Mouse (Mus musculus): ENCODE measurements around the gene Parp1. TPM values are rescaled to one million over a fixed set of nuclear protein-coding genes. Genes with fewer than 3 reads are reported as not detected.
"Not testable (repeated sequence)": the region's sequence is repeated elsewhere in the genome, so short reads cannot be mapped to it uniquely, and the experiment has no call there.

The Parp1 gene
- polyA plus RNA-seq, 1 experiment = 53.1 TPM

- Histone ChIP-seq H3K4me1 (ENCODE audit: control insufficient read depth, insufficient read depth, insufficient read length, low read length) (no peaks in the 10 kb centered on the region), H3K4me3 (ENCODE audit: insufficient read depth, low read depth, low read length) (no peak overlapping the region), H3K27ac (replicated peaks; ENCODE audit: low read depth, low read length) (no peak overlapping the region)
Observed at GRCm38 (mm10) chr1:180547751-180548669, 20.7 kb upstream of the Parp1 start.

GRCm38 (mm10) chr1:180549539-180550308 is 19.0 kb upstream of the Parp1 start:
- no peak overlapping the region for H3K27ac ChIP-seq (replicated peaks; ENCODE audit: low read depth, low read length)

GRCm38 (mm10) chr1:180550770-180551169 is 18.0 kb upstream of the Parp1 start:
- Histone ChIP-seq H3K27ac (replicated peaks; ENCODE audit: low read depth, low read length) (no peak overlapping the region), H3K4me1 (ENCODE audit: control insufficient read depth, insufficient read depth, insufficient read length, low read length) (no peaks in the 10 kb centered on the region), H3K4me3 (ENCODE audit: insufficient read depth, low read depth, low read length) (no peak overlapping the region)

More at GRCm38 (mm10) chr1:180549539-180550308, 19.0 kb upstream of the Parp1 start:
- no peak overlapping the region for H3K4me3 ChIP-seq (ENCODE audit: insufficient read depth, low read depth, low read length)
- H3K4me1 ChIP-seq (ENCODE audit: control insufficient read depth, insufficient read depth, insufficient read length, low read length) = no peaks in the 10 kb centered on the region

DNA sequence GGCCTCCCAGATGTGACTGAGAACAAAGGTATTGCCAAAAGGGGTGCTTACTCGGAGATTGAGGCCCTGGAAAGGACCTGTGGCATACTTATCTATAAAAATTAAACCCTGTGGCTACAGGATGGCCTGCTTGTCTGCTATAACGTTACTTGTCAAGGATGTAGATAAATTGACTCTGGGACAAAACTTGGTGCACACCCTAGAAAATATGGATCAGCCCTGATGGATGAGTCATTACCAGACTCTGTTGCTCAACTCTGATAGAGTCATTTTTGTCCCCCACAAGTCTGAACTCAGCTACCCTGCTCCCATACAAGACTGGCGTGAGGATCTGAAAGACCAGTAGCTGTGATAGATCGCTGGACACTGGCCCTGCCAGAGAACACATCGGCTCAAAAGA is 11.8 kb upstream of the Parp1 start:
- Histone ChIP-seq H3K27ac (replicated peaks; ENCODE audit: low read depth, low read length) (no peak overlapping the region), H3K4me1 (ENCODE audit: control insufficient read depth, insufficient read depth, insufficient read length, low read length) (no peaks in the 10 kb centered on the region), H3K4me3 (ENCODE audit: insufficient read depth, low read depth, low read length) (no peak overlapping the region)

- no peak overlapping the region for H3K4me3 ChIP-seq (ENCODE audit: insufficient read depth, low read depth, low read length)
- H3K27ac ChIP-seq (replicated peaks; ENCODE audit: low read depth, low read length) = no peak overlapping the region
- H3K4me1 ChIP-seq (ENCODE audit: control insufficient read depth, insufficient read depth, insufficient read length, low read length) = no peaks in the 10 kb centered on the region
Observed at GRCm38 (mm10) chr1:180559454-180559853, 9.3 kb upstream of the Parp1 start.

DNA sequence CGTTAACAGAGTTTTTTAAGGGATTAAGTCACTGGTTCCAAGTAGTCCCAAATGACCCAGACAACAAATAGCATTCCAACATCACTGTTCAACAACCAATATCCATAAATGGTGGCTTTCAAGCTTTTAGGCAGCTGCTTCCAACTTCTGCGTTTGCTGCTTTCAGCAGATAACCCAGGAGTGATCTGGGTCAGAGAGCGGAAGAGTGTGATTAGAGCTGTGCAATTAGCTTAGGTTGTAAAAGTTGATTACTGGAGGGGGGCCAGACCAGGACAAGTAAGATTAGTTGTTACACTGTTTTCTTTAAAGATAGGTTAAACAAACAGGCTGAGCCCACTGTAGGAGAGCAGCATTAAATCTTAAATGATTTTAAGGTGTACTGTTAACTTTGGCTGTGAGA is 7.5 kb upstream of the Parp1 start:
- no peaks in the 10 kb centered on the region for H3K4me1 ChIP-seq (ENCODE audit: control insufficient read depth, insufficient read depth, insufficient read length, low read length)
- no peak overlapping the region for H3K4me3 ChIP-seq (ENCODE audit: insufficient read depth, low read depth, low read length)
- H3K27ac ChIP-seq (replicated peaks; ENCODE audit: low read depth, low read length) = no peak overlapping the region

GRCm38 (mm10) chr1:180564885-180565284 is 3.8 kb upstream of the Parp1 start:
- Histone ChIP-seq H3K4me3 (ENCODE audit: insufficient read depth, low read depth, low read length) (no peak overlapping the region), H3K27ac (replicated peaks; ENCODE audit: low read depth, low read length) (no peak overlapping the region), H3K4me1 (ENCODE audit: control insufficient read depth, insufficient read depth, insufficient read length, low read length) (peaks cover 4% of the 10 kb centered on the region; the same call in 1 of the 2 replicates)

DNA sequence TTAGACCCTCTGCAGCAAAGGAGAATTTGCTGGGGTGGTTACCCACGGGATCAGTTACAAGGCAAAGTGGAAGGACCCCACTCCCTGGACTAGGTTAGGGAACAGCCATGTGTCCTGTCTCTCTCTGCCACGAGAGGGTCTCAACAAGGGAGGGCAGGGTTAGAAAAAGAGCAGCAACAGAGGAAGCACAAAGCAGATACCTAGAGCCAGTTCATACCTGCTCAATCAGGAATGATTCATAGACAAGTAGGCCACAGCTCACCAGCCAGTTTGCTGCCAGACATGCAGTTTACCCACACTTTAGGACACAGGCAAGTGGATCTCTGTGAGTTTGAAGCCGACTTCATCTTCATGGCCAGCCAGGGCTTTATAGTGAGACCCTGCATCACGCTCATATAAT is 963 bp upstream of the Parp1 start:
- Histone ChIP-seq H3K27ac (replicated peaks; ENCODE audit: low read depth, low read length) (no peak overlapping the region), H3K4me1 (ENCODE audit: control insufficient read depth, insufficient read depth, insufficient read length, low read length) (peaks cover 8% of the 10 kb centered on the region; the same call in 1 of the 2 replicates), H3K4me3 (ENCODE audit: insufficient read depth, low read depth, low read length) (no peak overlapping the region)

GRCm38 (mm10) chr1:180568248-180568647 is 476 bp upstream of the Parp1 start:
- H3K4me3 ChIP-seq (ENCODE audit: insufficient read depth, low read depth, low read length) = peak overlapping the region; percentile 50
- H3K4me1 ChIP-seq (ENCODE audit: control insufficient read depth, insufficient read depth, insufficient read length, low read length) = peaks cover 8% of the 10 kb centered on the region; the same call in 1 of the 2 replicates
- H3K27ac ChIP-seq (replicated peaks; ENCODE audit: low read depth, low read length) = no peak overlapping the region

GRCm38 (mm10) chr1:180569453-180569852 is 729 bp downstream of the Parp1 start:
- peak overlapping the region; percentile 85 for H3K4me3 ChIP-seq (ENCODE audit: insufficient read depth, low read depth, low read length)
- H3K4me1 ChIP-seq (ENCODE audit: control insufficient read depth, insufficient read depth, insufficient read length, low read length) = peaks cover 8% of the 10 kb centered on the region; the same call in 1 of the 2 replicates
- no peak overlapping the region for H3K27ac ChIP-seq (replicated peaks; ENCODE audit: low read depth, low read length)

DNA sequence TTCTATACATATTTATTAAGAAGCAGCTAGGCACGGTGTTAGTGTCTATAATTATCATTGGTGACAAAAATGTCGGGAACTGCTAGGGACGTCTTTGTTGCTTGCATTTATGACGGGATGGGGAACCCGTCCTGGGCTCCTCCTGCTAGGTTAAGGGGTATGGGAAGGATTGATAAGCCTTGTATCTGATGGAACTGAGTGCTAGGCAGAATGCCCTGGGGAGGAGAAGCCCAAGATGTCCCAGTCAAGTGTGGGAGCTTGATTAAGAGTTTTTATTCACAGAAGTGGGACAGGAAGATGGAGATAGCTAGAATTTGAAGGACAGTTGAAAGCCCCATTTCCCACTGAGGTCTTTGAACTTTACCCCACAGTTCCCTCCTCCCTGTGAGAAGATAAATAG is 1.5 kb downstream of the Parp1 start:
- Histone ChIP-seq H3K4me1 (ENCODE audit: control insufficient read depth, insufficient read depth, insufficient read length, low read length) (peaks cover 8% of the 10 kb centered on the region; the same call in 1 of the 2 replicates), H3K4me3 (ENCODE audit: insufficient read depth, low read depth, low read length) (peak overlapping the region; percentile 85; the same call in 1 of the 2 replicates), H3K27ac (replicated peaks; ENCODE audit: low read depth, low read length) (no peak overlapping the region)

DNA sequence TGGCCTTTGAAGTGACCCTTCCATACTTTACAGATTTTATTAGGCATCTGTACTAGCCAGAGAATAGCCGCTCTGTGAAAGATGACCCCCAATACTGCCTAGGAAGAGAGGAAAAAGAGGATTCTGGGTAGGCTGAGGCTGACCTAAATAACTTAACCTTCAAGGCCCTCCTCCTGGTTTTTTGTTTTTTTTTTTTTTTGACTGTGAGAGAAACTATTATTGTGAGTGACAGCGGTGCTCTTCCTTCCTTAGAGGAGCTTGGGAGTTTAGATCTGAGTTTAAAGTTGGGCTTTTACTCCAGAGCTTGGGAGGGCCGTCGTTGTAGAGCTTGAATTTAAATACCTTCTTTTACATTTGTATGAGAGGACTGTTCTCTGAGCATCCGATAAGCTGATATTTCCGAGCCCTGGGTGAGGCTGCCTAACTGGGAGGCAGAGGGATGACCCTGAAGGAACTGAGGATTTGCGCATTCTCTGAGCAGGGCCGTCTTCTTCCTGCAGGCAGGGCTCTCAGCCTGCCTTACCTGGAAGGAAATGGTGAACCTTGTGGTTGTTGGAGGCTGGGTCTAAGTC is 2.4 kb downstream of the Parp1 start:
- H3K27ac ChIP-seq (replicated peaks; ENCODE audit: low read depth, low read length) = no peak overlapping the region
- H3K4me3 ChIP-seq (ENCODE audit: insufficient read depth, low read depth, low read length) = no peak overlapping the region; the same call in 1 of the 2 replicates

DNA sequence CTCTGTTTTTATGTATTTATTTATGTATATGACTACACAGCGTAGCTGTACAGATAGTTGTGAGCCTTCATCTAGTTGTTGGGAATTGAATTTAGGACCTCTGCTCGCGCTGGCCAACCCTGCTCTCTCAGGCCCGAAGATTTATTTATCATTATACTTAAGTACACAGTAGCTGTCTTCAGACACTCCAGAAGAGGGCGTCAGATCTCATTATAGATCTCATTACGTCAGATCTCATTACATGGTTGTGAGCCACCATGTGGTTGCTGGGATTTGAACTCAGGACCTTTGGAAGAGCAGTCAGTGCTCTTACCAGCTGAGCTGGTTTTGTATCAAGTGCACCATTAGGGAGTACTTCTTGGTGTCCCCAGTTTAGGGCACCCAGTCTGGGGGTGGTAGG is 3.0 kb downstream of the Parp1 start:
- H3K4me3 ChIP-seq (ENCODE audit: insufficient read depth, low read depth, low read length); H3K27ac ChIP-seq (replicated peaks; ENCODE audit: low read depth, low read length); H3K4me1 ChIP-seq (ENCODE audit: control insufficient read depth, insufficient read depth, insufficient read length, low read length): not testable (repeated sequence)

More for the DNA sequence above, 2.4 kb downstream of the Parp1 start:
- H3K4me1 ChIP-seq (ENCODE audit: control insufficient read depth, insufficient read depth, insufficient read length, low read length) = peaks cover 8% of the 10 kb centered on the region; the same call in 1 of the 2 replicates

- H3K4me1 ChIP-seq (ENCODE audit: control insufficient read depth, insufficient read depth, insufficient read length, low read length) = peaks cover 8% of the 10 kb centered on the region; the same call in 1 of the 2 replicates
- H3K27ac ChIP-seq (replicated peaks; ENCODE audit: low read depth, low read length) = no peak overlapping the region
- H3K4me3 ChIP-seq (ENCODE audit: insufficient read depth, low read depth, low read length) = no peak overlapping the region
Observed at GRCm38 (mm10) chr1:180572154-180572553, 3.4 kb downstream of the Parp1 start.

DNA sequence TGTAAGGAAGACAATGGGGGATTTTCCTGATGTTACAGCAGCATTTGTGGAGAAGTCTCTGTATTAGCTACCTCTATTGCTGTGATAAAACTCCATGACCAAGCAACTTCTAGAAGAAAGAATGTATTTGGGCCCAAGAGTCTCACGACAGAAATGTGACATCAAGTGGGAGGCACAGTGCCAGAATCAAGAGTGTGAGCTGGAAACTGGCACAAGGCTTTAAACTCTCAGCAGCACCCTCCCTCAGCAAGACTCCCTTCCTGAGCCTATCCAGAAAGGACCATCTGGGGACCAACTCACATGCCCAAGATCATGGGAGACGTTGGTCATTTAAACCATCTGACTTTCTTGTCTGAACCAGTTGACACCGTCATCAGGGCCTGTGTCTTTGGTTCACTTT is 7.8 kb downstream of the Parp1 start:
- Histone ChIP-seq H3K4me1 (ENCODE audit: control insufficient read depth, insufficient read depth, insufficient read length, low read length) (no peaks in the 10 kb centered on the region), H3K27ac (replicated peaks; ENCODE audit: low read depth, low read length) (no peak overlapping the region), H3K4me3 (ENCODE audit: insufficient read depth, low read depth, low read length) (no peak overlapping the region)
